Mouse (Mus musculus) bone marrow macrophage, adult 2 months (primary cell): ENCODE measurements at regions not wholly inside any gene's neighbourhood (a gene's known extent, or its start where the extent isn't known, plus 50 kb on each side); places are given as distances from the start of the nearest gene placed in this dataset.

Experiments
- H3K27ac ChIP-seq: 2 replicates; pipeline ENCODE4 v1.5.1; 2012; ENCODE audit warnings: low read depth, low read length; ENCODE audit not compliant: insufficient read depth
- H3K4me1 ChIP-seq: 2 replicates; pipeline ENCODE4 v1.6.1; 2012; ENCODE audit warnings: low read length; ENCODE audit not compliant: control insufficient read depth, insufficient read depth
- H3K4me3 ChIP-seq: 2 replicates; pipeline ENCODE4 v1.5.1; 2012; ENCODE audit warnings: mild to moderate bottlenecking, low read length, moderate library complexity; ENCODE audit not compliant: insufficient read depth
- CTCF ChIP-seq: IDR thresholded peaks from 2 replicates; pipeline ENCODE4 v1.5.1; 2012; ENCODE audit warnings: low read depth, mild to moderate bottlenecking, low read length, moderate library complexity
- POLR2A ChIP-seq: IDR thresholded peaks from 2 replicates; pipeline ENCODE4 v1.6.1; 2012; ENCODE audit warnings: mild to moderate bottlenecking, low read depth, low read length, borderline replicate concordance

DNA sequence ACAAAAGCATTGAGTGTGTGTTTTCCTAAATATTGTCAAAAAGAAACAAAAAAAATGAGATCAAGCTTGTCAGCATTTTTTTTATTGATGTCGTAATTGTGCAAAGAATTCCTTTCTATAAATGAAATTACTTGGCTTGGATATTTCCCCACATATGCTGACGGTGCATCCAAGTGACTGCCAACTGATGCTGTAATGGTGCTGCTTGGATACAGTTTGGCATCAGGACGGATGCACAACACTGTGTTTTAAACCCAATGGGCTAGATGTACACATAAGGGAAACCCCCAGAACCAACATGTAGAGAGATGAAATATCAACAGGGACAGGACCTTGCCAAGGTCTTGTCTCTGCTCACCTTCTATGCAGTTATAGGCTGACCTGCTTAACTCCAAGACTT, 238.6 kb upstream of the Adcy2 start:
- Histone ChIP-seq H3K4me1 (no peaks in the 10 kb centered on the region), H3K4me3 (no peak overlapping the region), H3K27ac (no peak overlapping the region)
- TF ChIP-seq CTCF (no peak), POLR2A (no peak)

DNA sequence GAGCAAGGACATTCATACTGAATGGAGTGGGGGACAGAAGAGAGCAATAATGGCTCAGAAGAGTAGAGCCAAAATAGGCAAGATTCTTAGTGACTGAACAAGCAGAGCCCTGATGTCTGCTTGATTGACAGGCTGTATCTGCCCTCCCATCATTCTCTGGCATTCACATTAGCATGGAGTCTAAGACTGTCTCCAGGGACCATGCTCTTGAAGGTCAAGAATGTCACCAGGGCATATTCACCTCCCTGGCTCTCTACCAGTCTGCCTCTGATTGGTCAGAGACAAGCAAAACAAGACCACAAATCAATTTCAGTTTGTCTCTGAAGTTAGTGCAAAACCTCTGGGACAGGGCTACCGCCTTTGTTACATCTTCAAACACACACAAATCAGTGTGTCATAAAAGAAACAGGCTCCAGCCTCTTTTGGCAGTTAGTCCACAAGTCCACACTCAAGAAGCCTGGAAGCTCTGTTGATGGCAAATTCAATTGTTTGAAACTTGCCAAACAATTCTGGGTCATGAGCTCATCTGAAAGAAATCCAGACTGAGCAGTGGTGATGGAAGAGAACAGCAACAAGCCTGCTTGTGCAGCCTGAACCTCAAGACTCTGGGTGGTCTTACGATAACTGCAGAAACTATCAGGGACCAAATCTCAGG, 240.0 kb upstream of the Adcy2 start:
- Histone ChIP-seq H3K4me3 (no peak overlapping the region), H3K4me1 (no peaks in the 10 kb centered on the region)
- TF ChIP-seq POLR2A: no peak
- no peak for TF ChIP-seq CTCF

DNA sequence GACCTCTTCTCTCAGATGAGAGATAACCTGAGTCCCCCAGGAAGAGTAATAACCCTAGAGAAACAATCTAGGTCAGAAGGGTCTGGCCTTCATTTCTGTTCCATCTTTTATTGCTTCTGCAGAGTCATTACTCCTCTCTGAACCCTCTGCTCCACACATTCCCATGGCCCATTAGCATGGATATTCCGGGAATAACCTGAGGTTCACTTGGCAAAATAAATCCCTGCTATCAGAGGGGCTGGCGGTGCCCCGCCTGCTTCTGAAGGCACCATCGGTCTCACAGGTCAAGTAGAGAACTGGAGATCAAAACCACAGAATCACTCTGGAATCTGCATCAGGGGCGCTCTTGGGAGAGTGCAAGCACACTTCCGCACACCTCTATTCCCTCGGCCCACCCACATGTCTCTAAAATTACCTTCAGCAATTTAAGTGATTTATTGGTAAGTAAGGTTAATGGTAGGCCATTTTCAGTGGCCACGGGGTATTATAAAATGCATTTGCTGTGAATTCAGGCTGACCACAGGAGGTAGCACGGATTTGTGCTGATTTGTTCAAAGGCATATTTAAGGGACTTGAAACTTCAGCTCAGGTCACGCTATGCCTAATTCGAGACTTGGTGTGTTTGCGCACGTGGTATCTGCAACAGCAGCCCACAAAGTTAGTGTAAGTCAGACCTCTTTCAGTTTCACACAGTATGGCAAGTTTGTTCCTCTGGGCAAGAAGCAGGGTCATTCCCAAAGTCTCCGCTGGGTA, 243.4 kb upstream of the Adcy2 start:
- no peak overlapping the region for H3K27ac ChIP-seq
- no peak for TF ChIP-seq CTCF
- no peak for TF ChIP-seq POLR2A
- no peak overlapping the region for H3K4me3 ChIP-seq
- H3K4me1 ChIP-seq: no peaks in the 10 kb centered on the region

More for the DNA sequence above, 240.0 kb upstream of the Adcy2 start:
- no peak overlapping the region for H3K27ac ChIP-seq

DNA sequence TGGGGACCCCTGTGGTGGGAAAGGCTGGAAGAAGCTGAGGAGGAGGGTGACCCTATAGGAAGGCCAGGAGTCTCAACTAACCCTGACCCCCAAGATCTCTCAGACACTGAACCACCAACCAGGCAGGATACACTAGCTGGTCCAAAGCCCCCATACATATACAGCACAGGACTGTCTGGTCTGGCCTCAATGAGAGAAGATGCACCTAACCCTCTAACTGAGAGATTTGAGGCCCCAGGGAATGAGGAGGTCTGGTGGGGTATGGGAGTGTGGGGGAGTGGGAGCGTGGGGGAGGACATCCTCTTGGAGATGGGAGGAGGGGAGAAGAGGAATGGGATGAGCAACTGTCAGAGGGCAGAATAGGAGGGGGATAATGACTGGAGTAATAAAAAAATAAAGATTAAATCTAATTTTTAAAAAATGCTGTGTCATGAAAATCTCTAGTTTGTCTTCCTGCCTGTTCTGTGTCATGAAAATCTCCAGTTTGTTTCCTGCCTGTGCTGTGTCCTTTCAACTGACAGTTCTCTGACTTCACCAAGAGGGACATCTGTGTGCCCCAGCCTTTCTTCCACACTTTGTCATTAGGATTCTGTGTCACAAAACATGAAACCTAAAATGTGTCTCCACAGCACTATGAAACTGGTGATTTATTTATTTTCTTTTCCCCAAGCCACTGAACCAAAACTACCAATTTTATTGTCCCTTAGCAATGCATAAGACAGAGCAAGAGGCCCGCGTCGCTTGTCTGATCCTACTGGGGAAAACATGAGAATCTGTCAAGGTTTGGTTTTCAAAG, 251.2 kb upstream of the Adcy2 start:
- Histone ChIP-seq H3K4me1 (no peaks in the 10 kb centered on the region), H3K27ac (no peak overlapping the region), H3K4me3 (no peak overlapping the region)
- no peak for TF ChIP-seq POLR2A
- TF ChIP-seq CTCF: no peak

DNA sequence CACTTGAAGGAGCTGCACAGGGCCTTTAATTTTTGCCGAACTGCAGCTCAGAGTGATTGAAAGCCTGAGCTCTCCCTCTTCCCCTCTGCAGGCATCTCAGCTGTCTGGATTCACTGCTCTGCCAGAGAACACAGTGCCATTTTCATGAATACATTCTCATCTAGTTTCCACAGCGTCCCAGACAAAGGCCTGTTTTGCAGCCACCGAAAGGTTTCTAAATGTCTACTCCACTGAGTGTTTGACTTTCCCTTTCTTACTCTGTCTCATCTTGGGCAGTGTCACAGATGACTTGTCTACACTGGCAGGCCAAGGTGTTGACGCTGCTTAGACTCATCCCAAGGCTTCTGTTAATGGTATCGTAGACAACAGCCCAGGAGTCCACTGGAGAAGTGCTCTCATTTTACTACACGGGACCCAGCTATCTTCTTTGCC, 251.8 kb upstream of the Adcy2 start:
- TF ChIP-seq POLR2A: no peak
- Histone ChIP-seq H3K4me3 (no peak overlapping the region), H3K4me1 (no peaks in the 10 kb centered on the region), H3K27ac (no peak overlapping the region)

DNA sequence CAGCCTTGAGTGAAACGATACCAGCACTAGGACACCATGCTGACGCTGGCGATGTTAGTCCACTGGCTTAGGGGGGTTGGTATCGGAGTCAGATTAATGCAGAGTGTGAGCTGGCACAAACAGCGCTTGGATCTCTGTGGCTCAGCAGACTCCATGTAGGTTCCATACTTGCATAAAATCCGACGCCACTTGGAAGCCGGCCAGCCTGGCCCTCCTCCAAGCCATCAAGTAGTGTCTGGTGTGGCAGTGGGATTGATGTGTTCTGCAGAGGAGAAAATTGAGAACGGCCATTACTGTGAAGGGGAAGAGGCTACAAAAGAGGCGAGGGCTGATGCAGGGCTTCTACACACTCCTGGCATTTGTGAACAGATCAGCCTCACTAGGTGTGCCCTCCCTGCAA, 253.0 kb upstream of the Adcy2 start:
- no peak for TF ChIP-seq CTCF
- H3K27ac ChIP-seq: no peak overlapping the region

DNA sequence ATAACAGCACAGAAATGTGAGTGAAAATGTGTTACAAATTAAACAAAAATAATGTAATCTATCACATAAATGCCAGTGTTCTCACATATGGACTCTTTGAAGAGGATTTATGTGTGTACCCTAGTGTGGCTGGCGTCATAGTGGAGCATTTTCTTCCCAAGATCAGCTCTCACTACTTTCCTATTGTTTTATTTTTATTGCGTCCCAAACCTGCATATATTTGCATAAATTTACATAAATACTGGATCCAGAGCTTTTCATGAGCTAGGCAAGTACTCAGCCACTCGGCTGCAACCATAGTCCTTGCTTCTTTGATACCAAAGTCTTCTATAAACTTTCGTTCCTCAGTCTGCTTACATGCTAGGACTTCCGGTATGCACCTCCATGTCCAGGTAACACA, 261.1 kb upstream of the Adcy2 start:
- TF ChIP-seq POLR2A: no peak
- TF ChIP-seq CTCF: no peak
- Histone ChIP-seq H3K4me1 (no peaks in the 10 kb centered on the region), H3K4me3 (no peak overlapping the region), H3K27ac (no peak overlapping the region)

More for the DNA sequence above, 253.0 kb upstream of the Adcy2 start:
- no peaks in the 10 kb centered on the region for H3K4me1 ChIP-seq
- no peak overlapping the region for H3K4me3 ChIP-seq

DNA sequence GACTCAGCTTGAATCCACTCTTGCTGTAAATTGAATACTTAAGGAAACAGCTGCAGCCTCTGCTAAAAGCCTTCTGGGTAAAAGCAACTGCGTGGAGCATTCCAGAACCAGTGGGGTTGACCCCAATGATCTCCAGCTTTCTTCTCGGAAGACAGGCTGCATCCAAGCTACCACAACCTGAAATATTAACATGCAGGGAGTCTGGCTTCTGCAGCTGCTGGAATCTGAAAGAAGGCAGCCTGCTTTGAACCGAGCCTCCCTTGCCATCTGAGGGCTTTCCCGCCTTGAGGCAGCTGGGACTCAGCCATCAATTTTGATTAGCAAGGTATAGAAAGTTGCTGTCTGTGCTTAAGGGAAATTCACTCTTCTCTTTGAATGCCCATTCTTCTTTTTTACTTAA, 261.6 kb upstream of the Adcy2 start:
- no peak overlapping the region for H3K27ac ChIP-seq
- TF ChIP-seq POLR2A (no peak), CTCF (no peak)
- no peaks in the 10 kb centered on the region for H3K4me1 ChIP-seq
- H3K4me3 ChIP-seq: no peak overlapping the region

DNA sequence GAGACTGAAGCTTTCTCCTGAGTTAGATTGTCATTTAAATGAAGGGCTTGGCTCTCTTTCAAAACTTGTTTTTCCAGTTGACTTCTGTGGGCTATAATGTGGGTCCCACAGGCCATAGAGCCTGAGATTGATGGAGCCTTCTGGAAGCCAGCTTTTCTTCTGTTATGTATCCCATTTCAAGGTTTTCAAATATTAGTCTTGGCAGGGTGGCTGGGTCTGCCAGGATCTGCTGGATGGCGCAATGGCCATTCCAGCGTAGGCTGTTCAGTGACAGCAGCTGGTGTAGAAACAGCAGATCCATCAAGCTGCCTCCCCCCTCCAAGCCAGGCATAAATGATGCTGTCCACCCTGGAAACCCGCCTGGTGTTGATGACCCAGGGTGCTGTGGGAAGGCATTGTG, 264.4 kb upstream of the Adcy2 start:
- no peak for TF ChIP-seq CTCF
- no peak for TF ChIP-seq POLR2A
- no peaks in the 10 kb centered on the region for H3K4me1 ChIP-seq
- no peak overlapping the region for H3K4me3 ChIP-seq
- no peak overlapping the region for H3K27ac ChIP-seq

DNA sequence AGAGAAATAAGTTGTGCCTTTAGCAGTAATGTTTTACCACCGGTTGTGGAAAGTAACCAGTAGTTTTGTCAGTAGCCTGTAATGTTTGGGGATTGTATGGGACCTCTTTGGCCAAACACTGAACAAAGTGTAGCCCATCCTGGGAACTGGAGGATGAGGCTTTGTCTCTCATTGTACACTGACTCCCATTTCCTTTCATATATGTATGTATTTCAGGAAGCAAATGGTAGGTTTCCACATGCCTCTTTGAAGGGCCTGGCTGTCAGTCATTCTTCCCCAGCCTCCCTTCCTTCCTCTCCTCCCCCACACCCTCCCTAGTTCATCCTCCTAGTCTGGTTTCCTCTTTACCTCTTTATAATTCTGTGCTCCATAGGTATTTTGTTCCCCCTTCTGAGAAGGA, 266.7 kb upstream of the Adcy2 start:
- Histone ChIP-seq H3K27ac (no peak overlapping the region), H3K4me1 (no peaks in the 10 kb centered on the region)

More for the DNA sequence above, 266.7 kb upstream of the Adcy2 start:
- TF ChIP-seq POLR2A (no peak), CTCF (no peak)
- H3K4me3 ChIP-seq: no peak overlapping the region
